Mouse (Mus musculus): Measurements from ENCODE around the gene Map3k13. TPM values are rescaled to one million over a fixed set of nuclear protein-coding genes. Genes with fewer than 3 reads are reported as not detected.

The Map3k13 gene
- 0.80 and 0.92 TPM in 2 replicates for polyA plus RNA-seq (2014; fragmentation: Nextera tagmentation; extraction: Ambion mirVana)

DNA sequence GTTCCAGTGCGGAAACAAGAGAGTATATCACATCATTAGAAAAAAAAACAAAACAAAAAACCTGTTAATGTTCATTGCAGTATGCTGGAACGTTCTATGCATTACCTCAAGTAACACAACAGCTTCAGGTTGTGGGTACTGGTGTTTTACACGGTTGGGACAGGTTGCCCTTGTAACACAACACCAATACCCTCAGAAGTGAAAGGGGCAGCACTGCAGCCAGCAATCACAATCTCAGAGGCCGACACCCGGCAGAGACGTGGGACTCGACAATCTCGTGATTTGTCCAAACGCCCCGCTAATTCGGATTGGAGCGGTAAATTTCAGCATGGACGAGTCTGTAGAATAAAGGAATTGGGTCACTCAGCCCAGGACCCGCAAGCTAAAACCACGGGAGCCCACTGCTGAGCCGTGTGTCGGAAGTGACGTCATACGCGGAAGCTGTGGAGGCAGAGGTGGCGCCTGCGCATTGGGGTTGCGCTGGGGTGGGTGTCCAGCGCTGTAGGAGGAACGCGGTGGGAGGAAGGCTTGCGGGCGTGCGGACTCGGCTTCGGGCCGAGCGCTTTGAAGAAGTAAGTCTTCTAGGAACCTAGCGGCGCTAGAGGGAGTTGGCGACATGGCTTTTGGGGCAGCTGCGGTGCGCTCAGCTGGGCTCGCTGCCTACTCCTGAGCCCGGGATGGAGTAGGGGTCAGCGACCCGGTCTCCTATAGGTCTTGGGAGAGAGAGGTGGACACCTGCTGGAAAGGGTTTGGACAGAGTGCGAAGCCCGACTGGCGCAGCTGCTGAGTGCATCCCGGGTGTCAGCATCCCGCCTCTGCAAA is at the start of gene Map3k13:
Gene Map3k13, plus strand, starts transcription at position 472 of the 822 bp plus-strand sequence.
- WGBS, result 2% methylated on average over 47 of the region's 47 CpGs
- ATAC-seq (ENCODE audit: insufficient number of reproducible peaks, insufficient read depth, low FRiP score, low read depth), result peak; percentile 97

GRCm38 (mm10) chr16:21758447-21758846 is 35.7 kb upstream of the Map3k13 start:
- WGBS, result 81% methylated on average over 1 of the region's 1 CpGs
- Histone ChIP-seq H3K27ac (replicated peaks in 1 of 2; ENCODE audit: control insufficient read depth in 1 of 2, insufficient read depth in 1 of 2, low read depth in 2 of 2, low read length in 2 of 2) (no peak overlapping the region), H3K4me1 (ENCODE audit: control insufficient read depth in 2 of 2, insufficient read depth in 2 of 2, low read length in 2 of 2) (no peaks in the 10 kb centered on the region), H3K36me3 (ENCODE audit: control insufficient read depth, insufficient read depth, low read length) (no peaks in the 10 kb centered on the region; the same call in 1 of the 2 replicates), H3K9ac (ENCODE audit: low read length) (no peak overlapping the region), H3K4me3 (ENCODE audit: control insufficient read depth in 1 of 2, insufficient read depth in 1 of 2, low read depth in 1 of 2, low read length in 2 of 2) (no peak overlapping the region), H3K9me3 (ENCODE audit: control insufficient read depth, low read length) (no peaks in the 10 kb centered on the region), H3K27me3 (ENCODE audit: control insufficient read depth, insufficient read depth, low read length) (no peaks in the 10 kb centered on the region), H3K4me2 (ENCODE audit: low read length) (no peak overlapping the region)
- no peak for ATAC-seq (ENCODE audit: insufficient number of reproducible peaks, insufficient read depth, low FRiP score, low read depth)

More for the DNA sequence above, at the start of gene Map3k13:
- H3K4me1 ChIP-seq (ENCODE audit: control insufficient read depth in 2 of 2, insufficient read depth in 2 of 2, low read length in 2 of 2), result peaks cover 0 to 3% of the 10 kb centered on the region in 2 experiments; a peak in 2 of 4 replicates
- peaks cover under 1% of the 10 kb centered on the region; the same call in 1 of the 2 replicates for H3K36me3 ChIP-seq (ENCODE audit: control insufficient read depth, insufficient read depth, low read length)
- H3K27ac ChIP-seq (replicated peaks in 1 of 2; ENCODE audit: control insufficient read depth in 1 of 2, insufficient read depth in 1 of 2, low read depth in 2 of 2, low read length in 2 of 2), result peak within 1 kb of the TSS; percentile 85 to 91
- peak within 1 kb of the TSS; percentile 88 for H3K9ac ChIP-seq (ENCODE audit: low read length)
- H3K9me3 ChIP-seq (ENCODE audit: control insufficient read depth, low read length), result 0 out of 2 replicates have a peak, but pooled peaks cover 1% of the 10 kb centered on the region
- peak within 1 kb of the TSS; percentile 67 to 85 for H3K4me3 ChIP-seq (ENCODE audit: control insufficient read depth in 1 of 2, insufficient read depth in 1 of 2, low read depth in 1 of 2, low read length in 2 of 2)
- H3K4me2 ChIP-seq (ENCODE audit: low read length), result peak within 1 kb of the TSS; percentile 90
- no peaks in the 10 kb centered on the region for H3K27me3 ChIP-seq (ENCODE audit: control insufficient read depth, insufficient read depth, low read length)

DNA sequence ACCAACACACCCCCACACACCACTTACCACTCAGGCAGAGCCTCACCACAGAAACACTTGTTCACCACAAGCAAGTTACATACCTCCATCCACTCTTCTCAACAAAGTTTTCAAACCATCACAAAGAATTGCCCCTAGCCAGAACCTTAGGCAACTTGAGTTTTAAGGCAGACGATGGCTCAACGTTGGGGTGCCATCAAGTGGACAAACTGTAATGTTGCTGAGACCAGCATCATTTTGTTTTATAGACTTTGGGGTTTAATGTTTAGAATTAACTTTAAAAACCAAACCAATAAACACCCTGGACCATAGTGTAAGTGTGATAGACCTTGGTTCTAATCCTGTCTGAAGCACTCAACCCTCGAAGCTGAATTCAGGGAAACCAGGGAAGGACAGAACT is 25.9 kb upstream of the Map3k13 start:
- no peak overlapping the region for H3K4me3 ChIP-seq (ENCODE audit: control insufficient read depth in 1 of 2, insufficient read depth in 1 of 2, low read depth in 1 of 2, low read length in 2 of 2)
- no peak overlapping the region for H3K4me2 ChIP-seq (ENCODE audit: low read length)
- H3K27me3 ChIP-seq (ENCODE audit: control insufficient read depth, insufficient read depth, low read length), result no peaks in the 10 kb centered on the region
- H3K36me3 ChIP-seq (ENCODE audit: control insufficient read depth, insufficient read depth, low read length), result peaks cover 3% of the 10 kb centered on the region; the same call in 1 of the 2 replicates
- H3K9ac ChIP-seq (ENCODE audit: low read length), result no peak overlapping the region
- no peaks in the 10 kb centered on the region for H3K4me1 ChIP-seq (ENCODE audit: control insufficient read depth in 2 of 2, insufficient read depth in 2 of 2, low read length in 2 of 2)
- no peak overlapping the region for H3K27ac ChIP-seq (replicated peaks in 1 of 2; ENCODE audit: control insufficient read depth in 1 of 2, insufficient read depth in 1 of 2, low read depth in 2 of 2, low read length in 2 of 2)
- 78% methylated on average over 3 of the region's 3 CpGs for WGBS
- no peaks in the 10 kb centered on the region for H3K9me3 ChIP-seq (ENCODE audit: control insufficient read depth, low read length)
- ATAC-seq (ENCODE audit: insufficient number of reproducible peaks, insufficient read depth, low FRiP score, low read depth), result no peak

DNA sequence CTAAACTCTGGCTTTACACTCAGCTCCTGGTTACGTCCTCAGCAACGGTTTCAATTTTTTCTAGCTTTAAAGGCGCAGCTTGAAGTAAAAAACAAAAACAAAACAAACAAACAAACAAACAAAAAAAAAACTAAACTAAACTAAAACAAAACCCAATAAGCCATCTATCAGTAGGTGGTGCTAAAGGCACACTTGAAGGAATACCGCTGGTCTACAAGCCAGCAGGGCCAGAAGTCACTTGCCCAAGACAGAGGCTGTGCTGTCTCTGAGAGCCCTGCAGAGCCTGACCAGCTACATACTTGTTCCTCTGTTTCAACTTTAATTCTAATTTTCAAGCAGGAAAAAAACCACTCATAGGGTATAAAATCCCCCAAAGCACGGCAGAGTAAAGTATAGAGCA is 24.5 kb upstream of the Map3k13 start:
- WGBS, result 77% methylated on average over 5 of the region's 5 CpGs
- Histone ChIP-seq H3K27ac (replicated peaks in 1 of 2; ENCODE audit: control insufficient read depth in 1 of 2, insufficient read depth in 1 of 2, low read depth in 2 of 2, low read length in 2 of 2) (no peak overlapping the region), H3K36me3 (ENCODE audit: control insufficient read depth, insufficient read depth, low read length) (peaks cover 3% of the 10 kb centered on the region; the same call in 1 of the 2 replicates), H3K4me3 (ENCODE audit: control insufficient read depth in 1 of 2, insufficient read depth in 1 of 2, low read depth in 1 of 2, low read length in 2 of 2) (no peak overlapping the region), H3K4me2 (ENCODE audit: low read length) (no peak overlapping the region), H3K9ac (ENCODE audit: low read length) (no peak overlapping the region), H3K27me3 (ENCODE audit: control insufficient read depth, insufficient read depth, low read length) (no peaks in the 10 kb centered on the region), H3K9me3 (ENCODE audit: control insufficient read depth, low read length) (no peaks in the 10 kb centered on the region), H3K4me1 (ENCODE audit: control insufficient read depth in 2 of 2, insufficient read depth in 2 of 2, low read length in 2 of 2) (no peaks in the 10 kb centered on the region)
- no peak for ATAC-seq (ENCODE audit: insufficient number of reproducible peaks, insufficient read depth, low FRiP score, low read depth)

GRCm38 (mm10) chr16:21774725-21775124 is 19.4 kb upstream of the Map3k13 start:
- no peak for ATAC-seq (ENCODE audit: insufficient number of reproducible peaks, insufficient read depth, low FRiP score, low read depth)
- H3K4me1 ChIP-seq (ENCODE audit: control insufficient read depth in 2 of 2, insufficient read depth in 2 of 2, low read length in 2 of 2), result no peaks in the 10 kb centered on the region
- H3K9ac ChIP-seq (ENCODE audit: low read length), result no peak overlapping the region
- H3K9me3 ChIP-seq (ENCODE audit: control insufficient read depth, low read length), result no peaks in the 10 kb centered on the region
- WGBS, result 78% methylated on average over 4 of the region's 4 CpGs
- no peak overlapping the region for H3K4me2 ChIP-seq (ENCODE audit: low read length)
- H3K4me3 ChIP-seq (ENCODE audit: control insufficient read depth in 1 of 2, insufficient read depth in 1 of 2, low read depth in 1 of 2, low read length in 2 of 2), result no peak overlapping the region
- H3K27me3 ChIP-seq (ENCODE audit: control insufficient read depth, insufficient read depth, low read length), result no peaks in the 10 kb centered on the region
- no peaks in the 10 kb centered on the region for H3K36me3 ChIP-seq (ENCODE audit: control insufficient read depth, insufficient read depth, low read length)
- no peak overlapping the region for H3K27ac ChIP-seq (replicated peaks in 1 of 2; ENCODE audit: control insufficient read depth in 1 of 2, insufficient read depth in 1 of 2, low read depth in 2 of 2, low read length in 2 of 2)

DNA sequence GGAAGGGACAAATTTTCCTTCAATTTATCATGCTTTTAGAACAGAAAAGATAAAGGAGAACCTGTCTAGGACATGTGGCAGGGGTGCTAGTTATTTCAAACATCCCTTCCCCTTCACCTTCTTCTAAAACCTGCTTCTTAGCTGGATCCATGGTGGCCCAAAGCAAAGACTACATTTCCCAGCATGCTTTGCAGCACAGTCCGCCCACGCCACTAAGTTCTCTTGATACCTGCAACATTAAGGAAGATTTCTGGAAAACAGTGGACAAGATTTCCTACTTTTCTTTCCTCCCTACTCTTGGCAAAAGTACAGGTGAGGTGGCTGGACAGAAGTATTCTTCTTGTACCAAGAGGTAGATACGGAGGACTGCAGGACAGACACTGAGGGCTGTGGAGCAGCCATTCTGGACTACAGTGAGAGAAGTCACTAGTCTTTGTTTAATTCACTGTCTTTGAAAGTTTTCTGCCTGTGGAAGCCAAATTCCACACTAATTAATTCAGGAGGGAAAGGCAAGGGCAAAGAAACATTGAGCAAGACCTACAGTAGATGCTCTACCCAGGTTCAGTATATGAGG is 15.8 kb upstream of the Map3k13 start:
- Histone ChIP-seq H3K9me3 (ENCODE audit: control insufficient read depth, low read length) (no peaks in the 10 kb centered on the region), H3K27ac (replicated peaks in 1 of 2; ENCODE audit: control insufficient read depth in 1 of 2, insufficient read depth in 1 of 2, low read depth in 2 of 2, low read length in 2 of 2) (no peak overlapping the region), H3K4me1 (ENCODE audit: control insufficient read depth in 2 of 2, insufficient read depth in 2 of 2, low read length in 2 of 2) (no peaks in the 10 kb centered on the region), H3K9ac (ENCODE audit: low read length) (no peak overlapping the region), H3K4me2 (ENCODE audit: low read length) (peak overlapping the region; percentile 47), H3K36me3 (ENCODE audit: control insufficient read depth, insufficient read depth, low read length) (no peaks in the 10 kb centered on the region), H3K27me3 (ENCODE audit: control insufficient read depth, insufficient read depth, low read length) (no peaks in the 10 kb centered on the region), H3K4me3 (ENCODE audit: control insufficient read depth in 1 of 2, insufficient read depth in 1 of 2, low read depth in 1 of 2, low read length in 2 of 2) (peak overlapping the region; percentile 15 to 29; a peak in 3 of 4 replicates)
- 36% methylated on average over 3 of the region's 3 CpGs for WGBS
- no peak for ATAC-seq (ENCODE audit: insufficient number of reproducible peaks, insufficient read depth, low FRiP score, low read depth)

DNA sequence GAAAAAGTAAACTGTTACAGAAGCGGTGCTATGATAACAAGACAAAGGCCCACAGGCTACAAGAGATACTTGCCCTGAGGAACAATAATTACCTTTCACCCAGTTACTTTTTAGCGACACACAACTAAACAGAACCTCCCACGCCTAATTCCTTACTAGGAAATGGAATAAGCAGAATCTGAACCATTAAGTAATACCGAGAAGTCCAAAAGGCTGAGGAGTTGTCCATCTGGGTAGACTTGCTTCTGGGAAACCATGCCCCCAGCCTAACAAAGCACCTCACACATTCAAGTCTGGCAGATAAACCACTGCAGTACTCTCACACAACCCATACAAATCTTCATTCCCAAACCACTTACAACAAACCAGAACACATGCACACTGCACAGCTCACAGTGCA is 15.0 kb upstream of the Map3k13 start:
- ATAC-seq (ENCODE audit: insufficient number of reproducible peaks, insufficient read depth, low FRiP score, low read depth), result no peak
- WGBS, result 72% methylated on average over 4 of the region's 4 CpGs

More for the DNA sequence above, 15.0 kb upstream of the Map3k13 start:
- no peak overlapping the region for H3K27ac ChIP-seq (replicated peaks in 1 of 2; ENCODE audit: control insufficient read depth in 1 of 2, insufficient read depth in 1 of 2, low read depth in 2 of 2, low read length in 2 of 2)
- no peak overlapping the region for H3K4me3 ChIP-seq (ENCODE audit: control insufficient read depth in 1 of 2, insufficient read depth in 1 of 2, low read depth in 1 of 2, low read length in 2 of 2)
- no peaks in the 10 kb centered on the region for H3K4me1 ChIP-seq (ENCODE audit: control insufficient read depth in 2 of 2, insufficient read depth in 2 of 2, low read length in 2 of 2)
- H3K4me2 ChIP-seq (ENCODE audit: low read length), result no peak overlapping the region
- H3K9ac ChIP-seq (ENCODE audit: low read length), result no peak overlapping the region
- no peaks in the 10 kb centered on the region for H3K27me3 ChIP-seq (ENCODE audit: control insufficient read depth, insufficient read depth, low read length)
- H3K9me3 ChIP-seq (ENCODE audit: control insufficient read depth, low read length), result no peaks in the 10 kb centered on the region
- H3K36me3 ChIP-seq (ENCODE audit: control insufficient read depth, insufficient read depth, low read length), result no peaks in the 10 kb centered on the region
